Mouse (Mus musculus) adrenal gland, postnatal 4 days (tissue): Measurements from ENCODE around the gene Opcml. TPM values are rescaled to one million over a fixed set of nuclear protein-coding genes. Genes with fewer than 3 reads are reported as not detected.

Experiments
- DNase-seq, 2 experiments: peaks; one replicate each; pipeline ENCODE4 v3.0.0; 2021 to 2022; ENCODE audit warnings: low spot score in 2 of 2, mixed read lengths in 2 of 2
- total RNA-seq, 2 experiments: library from RNA; stranded (reverse); gene quantifications; 2 replicates each; pipeline ENCODE4 v1.2.3; 2021

Opcml gene
- total RNA-seq, 2 experiments from 2014 or later: 1.8 to 2.6 TPM

DNA sequence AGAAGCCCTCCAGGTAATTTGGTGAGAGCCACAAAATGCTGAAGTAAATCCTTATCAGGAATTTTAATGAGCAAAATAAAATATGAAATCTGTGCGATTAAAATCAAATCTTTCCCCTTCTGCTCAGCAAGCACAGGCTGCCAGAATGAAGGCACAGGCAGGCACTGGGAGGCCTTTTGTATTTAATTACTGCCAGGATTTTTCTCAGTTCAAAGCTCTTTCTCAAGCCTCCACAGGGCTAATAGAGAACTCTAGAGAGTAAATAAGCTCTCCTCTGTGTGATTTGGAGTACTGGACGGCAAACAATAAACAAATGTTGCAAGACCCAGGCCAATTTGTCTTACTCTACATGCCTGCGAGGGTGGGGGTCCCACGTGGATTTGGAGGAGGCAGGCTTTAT, 208.2 kb downstream of the Opcml start:
- DNase-seq: no peak

- no peak for DNase-seq
These were observed 212.6 kb downstream of the Opcml start for GRCm38 (mm10) chr9:28003131-28003530.

GRCm38 (mm10) chr9:28011483-28011882, 220.9 kb downstream of the Opcml start:
- DNase-seq: no peak

DNA sequence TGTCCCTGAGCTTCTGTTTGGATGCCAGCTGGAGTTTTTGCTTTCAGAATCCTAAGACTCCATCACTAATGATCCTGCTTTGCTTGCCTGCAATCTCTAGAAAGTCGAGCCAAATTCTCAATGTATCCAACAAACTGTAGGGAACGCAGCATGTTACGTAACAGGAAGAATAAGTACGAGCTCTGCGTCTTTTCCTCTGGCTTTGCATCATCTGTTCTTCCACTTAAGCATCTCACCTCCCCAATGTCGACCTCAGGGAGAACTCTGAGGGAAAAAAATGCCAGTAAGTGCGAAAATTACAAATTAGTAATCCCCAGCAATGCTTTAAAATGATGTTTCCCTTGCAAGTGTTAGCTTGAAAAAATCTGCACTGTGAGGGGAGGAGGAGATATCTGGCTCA, 222.1 kb downstream of the Opcml start:
- DNase-seq: no peak

- DNase-seq: no peak
These were observed 222.6 kb downstream of the Opcml start for GRCm38 (mm10) chr9:28013192-28013591.

GRCm38 (mm10) chr9:28028156-28028555, 237.6 kb downstream of the Opcml start:
- no peak for DNase-seq

GRCm38 (mm10) chr9:28028788-28029393, 238.3 kb downstream of the Opcml start:
- DNase-seq: no peak

- DNase-seq: no peak
These were observed 258.6 kb downstream of the Opcml start for GRCm38 (mm10) chr9:28049157-28049556.

- no peak for DNase-seq
These were observed 266.7 kb downstream of the Opcml start for GRCm38 (mm10) chr9:28057171-28057845.

DNA sequence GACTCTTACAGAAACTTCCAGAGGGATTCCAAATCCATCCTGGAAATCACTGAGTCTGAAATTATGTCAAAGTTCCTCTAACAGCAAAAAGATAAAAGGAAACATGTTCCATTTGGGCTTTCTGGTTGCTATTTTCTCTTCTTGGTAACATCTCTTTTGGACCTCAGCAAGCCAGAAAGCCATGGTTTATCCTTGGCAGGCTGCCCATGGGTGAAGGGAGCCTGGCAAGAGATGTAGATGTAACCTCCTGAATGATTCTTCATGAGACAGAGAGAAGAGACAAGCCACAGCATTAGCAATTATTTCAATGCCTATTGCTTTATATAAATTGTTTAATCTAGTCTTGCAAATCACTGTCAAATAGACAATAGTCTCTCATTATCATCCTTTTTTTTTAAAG, 274.6 kb downstream of the Opcml start:
- DNase-seq: no peak

- no peak for DNase-seq
These were observed 290.1 kb downstream of the Opcml start for GRCm38 (mm10) chr9:28080694-28081093.

DNA sequence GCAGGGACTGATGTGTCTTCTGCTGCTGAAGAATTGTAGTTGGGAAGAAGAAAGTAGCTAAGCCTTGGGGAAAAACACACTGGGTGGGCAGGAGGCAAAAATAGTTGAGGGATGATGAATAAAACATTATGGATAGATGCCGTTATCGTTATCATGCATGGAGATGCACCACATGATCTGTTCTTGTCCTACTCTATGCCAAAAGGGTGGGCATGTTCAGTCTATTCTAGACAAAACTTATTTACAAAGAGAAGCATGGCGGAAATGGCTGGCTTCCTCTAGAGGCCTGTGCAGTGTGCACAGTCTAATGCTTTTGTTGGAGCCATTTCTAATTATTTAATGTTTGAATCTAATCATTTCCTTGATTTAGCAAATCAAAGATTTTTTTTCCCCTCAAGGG, 293.2 kb downstream of the Opcml start:
- DNase-seq: no peak

DNA sequence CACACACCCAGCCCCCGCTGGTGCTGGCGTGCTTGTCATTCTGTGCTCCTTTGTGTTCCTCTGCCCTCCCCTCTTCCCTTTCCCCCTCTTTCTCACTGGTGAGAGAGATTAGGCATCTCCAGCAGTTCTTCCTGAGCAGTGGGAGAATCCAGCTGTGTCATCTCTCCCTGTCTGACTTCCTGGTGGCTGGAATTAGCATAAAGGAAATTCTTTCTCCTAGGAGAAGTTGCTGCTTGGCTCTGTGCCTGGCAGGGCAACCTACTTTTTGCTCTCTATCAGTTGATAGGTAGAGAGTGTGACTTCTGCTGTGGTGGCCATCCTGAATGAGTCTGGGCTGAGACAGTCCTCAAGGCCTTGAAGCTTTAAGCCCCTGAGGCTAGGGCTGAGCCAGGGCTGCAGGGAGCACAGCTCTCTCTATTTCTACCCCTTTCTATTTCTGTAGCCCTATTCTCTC, 293.7 kb downstream of the Opcml start:
- DNase-seq: no peak

DNA sequence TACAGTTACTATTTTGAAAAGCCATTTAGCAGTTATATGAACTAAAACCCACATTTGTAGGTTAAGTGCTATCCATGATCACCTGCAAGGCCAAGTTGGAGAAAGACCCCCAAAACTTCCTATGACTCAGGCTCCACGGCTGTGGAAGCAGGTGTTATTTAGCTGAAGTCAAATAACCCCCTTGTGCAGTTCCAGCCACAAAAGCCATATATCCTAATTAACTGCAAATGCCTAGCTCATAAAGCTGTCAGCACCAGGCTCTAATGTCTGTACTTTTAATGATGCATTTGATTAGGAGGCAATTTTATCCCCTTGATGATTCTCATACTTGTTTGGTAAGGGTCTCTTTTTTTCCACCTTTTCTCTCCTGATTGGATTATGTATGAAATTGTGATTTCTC, 300.8 kb downstream of the Opcml start:
- DNase-seq: no peak

DNA sequence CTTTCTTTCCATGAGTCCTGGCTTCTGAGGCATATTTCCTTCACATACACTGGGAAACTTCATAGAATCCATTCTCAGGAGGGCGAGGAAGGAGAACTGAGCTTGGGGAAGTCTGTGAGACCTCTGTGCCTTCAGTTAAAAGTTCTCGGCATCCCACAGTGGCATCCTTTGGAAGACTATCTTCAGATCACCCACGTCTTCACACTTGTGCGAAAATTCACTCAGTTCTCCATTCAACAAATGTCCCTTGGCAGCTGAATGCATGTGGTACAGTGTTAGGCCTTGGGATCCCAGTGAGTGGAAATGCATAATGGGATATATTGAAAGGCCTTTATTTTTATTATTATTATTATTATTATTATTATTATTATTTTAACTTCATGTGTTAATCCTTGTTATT, 304.1 kb downstream of the Opcml start:
- no peak for DNase-seq

DNA sequence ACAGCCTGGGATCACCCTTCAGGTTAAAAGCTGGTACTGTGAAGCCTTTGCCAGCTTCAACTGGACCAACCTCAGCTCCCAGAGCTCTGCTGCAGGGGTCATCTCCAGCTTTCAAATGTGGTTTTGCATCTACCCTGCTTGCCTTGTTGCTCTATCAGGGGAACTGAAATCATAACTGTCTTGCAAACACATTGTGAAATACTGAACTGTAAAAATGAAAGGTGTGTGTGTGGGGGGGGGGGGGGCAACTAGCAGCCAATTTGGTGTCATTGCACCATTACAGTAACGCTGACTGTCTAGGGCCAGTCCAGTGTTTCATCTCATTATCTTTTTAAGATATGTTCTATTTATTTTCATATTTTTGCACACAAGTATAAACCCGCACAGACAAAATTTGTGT, 305.6 kb downstream of the Opcml start:
- no peak for DNase-seq

- DNase-seq: no peak
These were observed 311.4 kb downstream of the Opcml start for GRCm38 (mm10) chr9:28101981-28102380.

GRCm38 (mm10) chr9:28121858-28122257, 331.3 kb downstream of the Opcml start:
- no peak for DNase-seq

- no peak for DNase-seq
These were observed 338.2 kb downstream of the Opcml start for GRCm38 (mm10) chr9:28128735-28129134.

DNA sequence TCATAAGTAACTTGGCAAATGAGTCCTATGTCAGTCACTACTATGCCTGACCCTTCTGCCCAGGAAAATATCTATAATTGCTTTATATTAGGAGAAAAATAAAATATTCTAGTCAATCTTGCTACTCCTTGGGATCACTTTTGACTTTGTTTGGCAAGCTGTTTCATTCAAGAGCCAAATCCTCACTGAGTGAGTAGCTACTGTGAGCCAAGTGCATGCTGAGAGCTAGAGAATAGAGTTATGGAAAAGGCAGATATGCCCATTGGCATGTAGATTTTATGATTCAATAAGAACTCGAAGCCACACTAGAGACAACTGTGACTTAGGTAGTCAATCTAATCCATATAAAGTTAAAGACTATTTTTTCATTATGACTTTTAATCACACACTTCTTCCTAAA, 340.9 kb downstream of the Opcml start:
- no peak for DNase-seq

GRCm38 (mm10) chr9:28136614-28137013, 346.0 kb downstream of the Opcml start:
- DNase-seq: no peak

DNA sequence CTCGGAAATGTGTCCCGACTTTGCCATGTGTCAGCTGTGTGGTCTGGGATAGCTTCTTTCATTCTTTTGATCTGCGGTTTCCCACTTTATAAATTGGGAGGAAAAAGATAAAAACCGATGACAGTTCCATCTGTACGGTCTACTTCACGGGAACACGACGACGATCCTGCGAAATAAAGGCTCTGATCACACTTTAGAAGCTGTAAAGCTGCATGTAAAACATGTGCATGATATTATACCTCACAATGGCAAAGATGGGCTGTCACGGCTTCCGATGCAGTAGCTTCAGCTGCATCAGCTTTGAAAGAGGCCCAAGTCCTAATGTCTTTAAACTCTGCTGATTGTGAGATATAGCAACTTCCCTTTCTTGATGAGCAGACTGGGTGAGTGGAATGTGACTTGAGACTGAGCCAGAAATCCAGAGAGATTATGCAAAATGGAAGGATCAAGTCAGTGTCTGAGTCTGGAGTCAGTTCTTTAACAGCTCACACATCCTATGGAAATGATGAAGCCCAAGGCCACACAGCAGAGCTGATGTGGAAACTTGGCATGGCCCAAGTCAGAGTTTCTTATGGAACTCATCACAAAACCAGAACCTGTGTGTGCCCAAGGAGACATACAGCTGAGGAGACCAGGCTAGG, 349.5 kb downstream of the Opcml start:
- DNase-seq: no peak

DNA sequence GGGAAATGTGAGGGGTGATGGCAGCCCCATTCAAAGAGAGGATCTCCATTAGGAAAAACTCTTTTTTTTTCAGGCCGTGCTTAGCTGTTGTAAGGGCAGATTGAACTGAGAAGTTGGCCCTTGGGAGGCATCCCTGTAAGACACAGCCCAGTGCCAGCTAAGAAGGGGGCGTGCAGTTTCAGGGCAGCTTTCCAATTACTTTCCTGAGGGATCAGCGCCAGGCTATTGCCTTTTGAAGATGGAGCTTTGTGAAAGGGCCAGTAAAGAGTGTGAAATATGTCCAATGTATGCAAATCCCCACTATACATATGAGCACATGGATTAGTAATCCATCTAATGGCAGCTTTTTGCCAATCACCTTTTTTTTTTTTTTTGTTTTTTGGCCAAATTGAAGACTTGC, 358.9 kb downstream of the Opcml start:
- DNase-seq: no peak
